Mouse (Mus musculus) mesoderm, embryonic 11.5 days (tissue): ENCODE results near the gene Dnah9.

Source experiments
- DNase-seq: peaks from one replicate; pipeline ENCODE4 v3.0.0-alpha.2; 2012; ENCODE audit warnings: low read depth, low spot score

The Dnah9 gene

DNA sequence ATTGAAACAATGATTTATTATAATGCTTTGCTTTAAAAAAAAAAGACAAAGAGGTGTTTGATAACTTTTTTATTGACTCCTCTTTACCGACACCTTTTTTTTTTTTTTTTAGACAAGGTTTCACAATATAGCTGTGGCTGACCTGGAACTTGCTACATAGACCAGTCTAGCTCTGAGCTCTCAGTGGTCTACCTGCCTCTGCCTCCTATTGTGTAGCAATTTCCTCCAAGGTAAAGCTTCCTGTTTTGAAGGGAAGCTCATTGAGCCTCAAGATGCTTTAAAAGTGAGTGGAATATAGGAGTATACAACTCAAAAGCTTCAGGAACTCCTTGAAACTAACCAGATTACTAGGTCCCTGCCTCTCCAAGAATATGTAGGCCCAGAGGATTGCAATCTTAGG is 372.5 kb downstream of the Dnah9 start:
- DNase-seq, result no peak

- no peak for DNase-seq
Measured at GRCm38 (mm10) chr11:65794428-65795219, 373.7 kb downstream of the Dnah9 start.

DNA sequence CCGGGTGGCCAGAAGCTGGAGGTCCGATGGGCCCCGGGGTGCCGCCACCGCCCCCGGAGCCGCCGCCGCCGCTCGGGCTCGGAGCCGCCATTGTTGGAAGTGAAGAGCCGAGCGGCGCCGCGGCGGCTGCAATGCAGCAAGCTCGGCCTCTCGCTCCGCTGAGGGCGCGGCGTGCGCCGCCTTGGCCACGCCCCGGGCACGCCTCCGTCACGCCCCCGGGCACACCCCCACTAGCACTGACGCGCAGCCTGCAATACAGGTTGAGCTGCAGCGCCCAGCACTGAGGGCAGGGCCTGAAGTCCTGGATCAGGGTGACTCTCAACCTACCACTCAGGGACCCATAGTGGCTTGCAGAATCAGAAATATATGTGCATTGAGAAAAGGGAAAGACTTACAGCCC is 380.2 kb downstream of the Dnah9 start, which contains the start of gene Map2k4:
Map2k4 (minus strand) TSS at position 144 of the 400 bp plus-strand sequence.
- peak; percentile 95 for DNase-seq

- peak; percentile 24 for DNase-seq
Measured at GRCm38 (mm10) chr11:65787421-65788151, 380.8 kb downstream of the Dnah9 start.

DNA sequence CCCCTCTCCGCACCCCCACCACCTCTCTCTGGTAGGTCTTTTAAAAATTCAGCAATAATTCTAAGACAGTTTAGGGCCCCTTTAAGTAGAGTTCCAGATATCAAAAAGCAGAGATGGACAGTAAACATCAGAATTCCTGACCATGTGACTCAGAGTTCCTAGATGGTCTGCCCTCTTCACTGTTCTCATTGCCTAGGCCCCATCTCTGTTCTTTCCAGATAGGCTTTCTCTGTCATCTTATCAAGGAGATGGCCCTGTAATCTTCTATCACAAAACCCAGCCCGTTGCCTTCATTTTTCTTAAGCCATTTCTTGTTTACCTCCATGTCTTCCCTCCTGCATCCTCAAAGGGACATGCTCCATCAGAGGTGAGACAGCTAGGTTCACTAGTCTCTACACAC is 382.2 kb downstream of the Dnah9 start:
- no peak for DNase-seq

- no peak for DNase-seq
Measured at GRCm38 (mm10) chr11:65781596-65781995, 386.8 kb downstream of the Dnah9 start.
